Mouse (Mus musculus) c-Kit-positive CD71-positive TER-119-positive erythroid progenitor cells, embryonic 14.5 days (primary cell): Measurements from ENCODE around the gene Ube2e3.

Experiments
- DNase-seq: peaks from one replicate; pipeline ENCODE4 v3.0.0-alpha.2; 2013; ENCODE audit warnings: low spot score

Ube2e3 gene

GRCm38 (mm10) chr2:78867726-78868510 is at the start of gene Ube2e3:
TSS of gene Ube2e3 (plus strand) at chr2:78868124.
- no peak for DNase-seq

GRCm38 (mm10) chr2:78829887-78830286 is 38.0 kb upstream of the Ube2e3 start:
- no peak for DNase-seq

DNA sequence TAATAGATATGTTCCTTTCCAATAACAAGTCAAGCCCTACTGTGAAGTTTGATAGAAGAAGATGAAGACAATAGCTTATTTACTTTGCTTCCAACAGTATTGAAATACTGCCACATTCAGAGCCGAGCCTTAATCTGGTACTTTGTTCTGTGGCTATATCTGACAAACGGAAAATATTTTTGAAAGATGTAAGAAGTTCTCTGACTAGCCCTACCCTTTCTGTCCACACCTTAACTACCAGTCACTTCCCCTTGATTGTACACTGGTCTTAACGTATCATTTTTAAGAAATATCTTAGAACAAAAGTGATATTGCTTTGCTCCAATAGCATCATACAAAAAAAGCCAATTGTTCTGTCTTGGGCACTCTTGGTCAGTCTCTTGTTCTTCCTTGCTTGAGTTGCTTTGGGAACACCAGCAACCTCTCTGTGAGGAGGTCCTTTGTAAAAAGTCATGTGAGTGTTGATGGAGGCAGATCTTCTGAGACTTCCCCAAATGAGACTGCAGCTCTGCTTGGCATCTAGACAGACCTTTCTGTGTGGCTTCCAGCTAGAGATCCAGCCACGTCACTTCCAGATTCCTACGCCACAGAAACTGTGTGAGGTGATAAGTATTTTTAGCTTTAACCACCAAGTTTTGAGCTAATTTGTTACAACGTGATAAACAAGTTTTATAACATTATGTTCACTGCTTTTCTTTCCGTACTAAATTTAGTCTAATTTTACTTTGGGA is 26.3 kb upstream of the Ube2e3 start:
- no peak for DNase-seq

- DNase-seq: no peak
These were observed 23.6 kb upstream of the Ube2e3 start for GRCm38 (mm10) chr2:78844365-78844764.

GRCm38 (mm10) chr2:78845274-78845673 is 22.6 kb upstream of the Ube2e3 start:
- no peak for DNase-seq

GRCm38 (mm10) chr2:78845717-78846116 is 22.2 kb upstream of the Ube2e3 start:
- no peak for DNase-seq

DNA sequence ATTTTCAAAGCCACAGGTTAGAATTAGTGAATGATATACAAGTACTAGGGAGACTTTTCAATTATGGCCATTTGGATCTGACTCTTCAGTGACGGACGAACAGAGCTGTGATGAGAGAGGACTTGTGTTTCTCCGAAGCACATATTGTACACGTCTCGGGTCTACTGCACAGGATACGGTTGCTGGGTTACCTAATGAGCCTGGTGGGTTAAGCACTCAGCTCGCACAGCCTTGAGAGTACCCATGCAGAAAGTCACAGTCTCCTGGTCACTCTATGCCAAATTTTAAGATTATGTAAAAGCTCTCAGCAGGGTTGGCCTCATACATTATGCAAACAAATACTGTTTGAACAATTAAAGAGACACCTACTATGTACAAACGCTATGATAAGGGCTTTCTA is 13.6 kb upstream of the Ube2e3 start:
- DNase-seq: no peak

DNA sequence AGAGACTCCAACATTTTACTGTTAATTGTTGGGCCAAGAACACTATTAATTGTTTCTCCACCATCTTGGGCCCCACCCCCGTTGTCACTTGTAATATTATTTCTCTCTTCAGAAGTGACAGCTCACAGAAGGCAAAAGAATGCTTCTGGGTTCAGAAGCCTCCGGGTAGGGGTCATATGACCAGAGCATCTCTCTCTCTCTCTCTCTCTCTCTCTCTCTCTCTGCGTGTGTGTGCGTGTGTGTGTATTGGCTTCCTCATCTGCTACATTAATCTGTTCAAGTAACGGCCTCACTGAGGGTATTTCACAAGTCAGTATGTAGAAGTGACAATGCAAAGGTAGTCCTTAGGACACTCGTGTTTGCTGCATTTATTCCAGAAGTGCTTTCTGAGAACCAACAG is 9.3 kb upstream of the Ube2e3 start:
- DNase-seq: no peak

DNA sequence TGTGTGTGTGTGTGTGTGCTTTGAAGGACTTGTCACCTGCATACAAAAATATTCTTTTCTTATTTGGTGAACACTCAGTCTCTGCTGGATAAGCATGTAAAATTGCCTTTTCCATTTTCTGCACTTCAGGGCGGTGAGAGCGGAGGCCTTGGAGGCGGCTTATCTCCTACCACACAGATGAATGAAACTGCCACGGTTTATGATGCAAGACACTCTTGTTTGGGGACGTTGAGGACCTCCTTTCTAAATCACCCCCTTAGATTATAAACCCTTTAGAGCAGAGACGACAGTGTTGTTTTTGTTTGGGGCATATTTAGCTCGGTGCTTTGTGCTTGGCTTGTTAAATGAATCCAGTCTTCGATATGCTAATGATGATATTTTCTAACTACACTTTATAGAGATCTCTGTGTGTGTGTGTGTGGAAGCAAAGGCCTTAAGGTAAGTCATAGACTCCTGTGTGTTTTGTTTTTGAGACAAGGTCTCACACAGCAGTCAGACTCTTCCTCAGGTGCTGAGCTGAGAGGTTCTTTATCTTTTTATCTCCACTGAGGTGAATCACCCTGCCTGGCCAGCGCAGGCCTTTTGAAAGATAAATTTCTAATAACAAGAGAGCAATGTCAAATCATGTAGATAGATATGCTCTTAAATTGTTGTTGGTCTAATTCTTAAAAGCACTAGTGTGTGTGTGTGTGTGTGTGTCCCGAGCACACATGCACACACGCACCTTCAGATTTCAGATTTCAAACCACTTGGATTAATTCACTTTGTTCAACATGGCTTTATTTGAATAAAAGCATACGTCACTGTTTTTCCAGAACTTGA is 8.4 kb upstream of the Ube2e3 start:
- peak; percentile 71 for DNase-seq

- DNase-seq: no peak
These were observed 7.9 kb upstream of the Ube2e3 start for GRCm38 (mm10) chr2:78860088-78860372.

- DNase-seq: no peak
These were observed 3.8 kb upstream of the Ube2e3 start for GRCm38 (mm10) chr2:78864116-78864515.

GRCm38 (mm10) chr2:78864866-78865265 is 3.1 kb upstream of the Ube2e3 start:
- no peak for DNase-seq

DNA sequence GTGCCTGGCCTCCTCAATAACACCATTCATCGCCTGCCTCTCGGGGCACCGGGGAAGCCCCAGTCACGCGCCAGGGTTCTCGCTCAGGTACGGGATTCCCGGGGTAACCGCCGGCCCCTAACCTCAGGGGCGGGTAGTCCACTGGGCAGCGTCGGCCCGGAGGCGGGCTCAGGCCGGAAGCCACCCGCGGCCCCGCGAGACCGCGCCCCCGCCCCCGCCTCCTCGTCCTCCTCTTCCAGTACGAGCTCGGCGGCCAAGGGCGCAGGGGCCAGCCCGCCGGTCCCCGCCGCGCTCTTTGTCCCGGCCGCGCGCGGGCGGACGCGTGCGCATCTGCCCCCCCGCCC is 559 bp downstream of the Ube2e3 start:
- DNase-seq: peak; percentile 85

GRCm38 (mm10) chr2:78868951-78869720 is 1.2 kb downstream of the Ube2e3 start:
- peak; percentile 61 for DNase-seq

DNA sequence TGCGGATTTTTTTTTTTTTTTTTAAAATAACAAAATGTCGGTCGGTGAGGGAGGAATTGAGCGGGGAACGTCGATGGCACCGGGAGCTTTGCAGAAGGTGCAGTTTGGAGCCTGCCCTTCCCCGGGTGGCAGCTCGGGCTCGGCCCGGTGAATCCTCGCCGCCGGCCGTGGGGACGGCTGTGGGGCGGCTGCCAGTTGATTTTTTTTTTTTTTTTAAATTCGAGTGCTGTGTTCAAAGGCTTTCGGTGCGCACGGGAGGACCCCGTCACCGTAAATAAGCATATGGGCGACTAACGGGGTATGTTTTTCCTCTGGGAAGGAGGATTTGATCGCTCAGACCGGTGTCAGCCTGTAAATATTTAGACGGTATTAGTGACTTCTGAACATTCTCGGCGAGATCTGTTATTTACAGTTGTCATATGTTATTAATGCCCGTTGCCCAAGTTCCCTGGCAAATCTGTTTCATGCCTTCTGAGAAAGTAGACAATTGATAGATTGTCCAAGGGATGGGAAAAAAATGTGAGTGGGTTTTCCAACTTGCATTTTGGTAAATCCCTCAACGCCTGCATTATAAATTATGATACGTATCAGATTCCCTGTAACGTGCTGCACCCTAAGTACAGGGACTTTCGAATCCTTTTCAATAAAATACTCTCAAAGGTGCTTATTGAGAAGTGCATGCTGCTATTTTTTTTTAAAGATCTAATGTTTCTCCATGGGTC is 2.0 kb downstream of the Ube2e3 start:
- no peak for DNase-seq

DNA sequence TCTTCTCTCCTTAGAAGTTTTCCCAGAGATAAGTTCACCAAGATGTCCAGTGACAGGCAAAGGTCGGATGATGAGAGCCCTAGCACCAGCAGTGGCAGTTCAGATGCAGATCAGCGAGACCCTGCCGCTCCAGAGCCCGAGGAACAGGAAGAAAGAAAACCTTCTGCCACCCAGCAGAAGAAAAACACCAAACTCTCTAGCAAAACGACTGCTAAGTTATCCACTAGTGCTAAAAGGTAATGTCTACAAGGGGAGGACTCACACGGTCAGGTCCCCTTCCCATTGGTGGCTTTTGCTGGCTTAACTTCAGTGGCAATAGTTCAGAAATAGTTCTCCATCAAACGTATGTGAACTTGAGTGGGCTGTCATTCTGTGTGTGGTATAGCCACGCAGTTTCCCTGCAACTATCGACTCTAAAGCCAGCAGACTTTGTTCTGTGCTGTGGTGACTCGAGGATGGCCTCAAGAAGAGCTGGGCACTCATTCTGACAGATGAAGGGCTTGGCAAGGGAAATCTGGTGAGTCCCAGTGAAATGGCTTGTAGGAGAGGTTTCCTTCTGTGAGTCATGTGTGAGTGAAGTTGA is 2.6 kb downstream of the Ube2e3 start:
- DNase-seq: no peak

GRCm38 (mm10) chr2:78871971-78872860 is 4.3 kb downstream of the Ube2e3 start:
- DNase-seq: no peak

GRCm38 (mm10) chr2:78873946-78874345 is 6.0 kb downstream of the Ube2e3 start:
- no peak for DNase-seq

DNA sequence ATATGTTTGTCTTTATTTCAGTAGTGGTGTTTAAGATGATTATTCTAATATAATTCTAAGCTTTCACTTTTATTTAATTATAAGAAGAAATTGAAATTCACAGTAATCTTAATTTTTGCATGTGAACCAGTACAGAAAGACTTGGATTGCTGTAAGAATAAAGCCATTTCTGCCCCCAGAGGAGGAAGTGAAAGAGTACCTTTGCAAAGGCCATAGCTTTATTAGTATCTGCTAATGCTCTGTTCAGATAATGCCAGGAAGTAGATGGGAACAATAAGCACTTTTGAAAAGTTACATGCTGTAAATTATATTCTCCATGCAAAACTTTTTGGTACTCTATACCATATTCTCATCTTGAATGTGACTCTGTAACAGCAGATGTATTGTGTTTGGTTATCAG is 8.1 kb downstream of the Ube2e3 start:
- DNase-seq: no peak

DNA sequence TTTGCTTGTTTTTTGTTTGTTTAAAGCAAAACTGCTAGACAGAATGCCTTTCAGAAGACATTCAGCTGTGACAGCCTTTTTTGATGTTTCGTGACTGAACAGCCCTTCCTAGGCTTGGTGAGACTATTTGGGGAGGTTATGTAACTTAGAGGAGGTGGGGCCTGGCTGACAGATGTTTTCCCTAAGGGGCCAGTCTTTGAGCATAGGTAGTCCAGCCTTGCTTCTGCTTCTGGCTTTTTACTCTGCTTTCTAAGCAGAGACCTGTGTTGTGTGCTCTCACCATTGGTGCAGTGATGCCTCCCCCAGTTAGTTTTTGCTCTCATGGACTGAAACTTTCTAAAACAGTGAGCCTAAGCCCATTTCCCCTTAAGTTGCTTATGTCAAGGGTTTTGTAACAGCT is 14.1 kb downstream of the Ube2e3 start:
- DNase-seq: no peak
